Mouse (Mus musculus): ENCODE measurements around the gene Liph. TPM values are rescaled to one million over a fixed set of nuclear protein-coding genes. Genes with fewer than 3 reads are reported as not detected.
"Not testable (repeated sequence)": the region's sequence is repeated elsewhere in the genome, so short reads cannot be mapped to it uniquely, and the experiment has no call there.

Gene Liph
- under 1 TPM in 1 of 2 experiments, not detected in 1; 0.12 TPM for total RNA-seq (2021)

- DNase-seq, result peak; percentile 8 to 25
Observed at GRCm38 (mm10) chr16:21995304-21995703, at the start of gene Liph. TSS of gene Liph (minus strand) at chr16:21995663.

GRCm38 (mm10) chr16:22043830-22044229, 48.4 kb upstream of the Liph start:
- DNase-seq, result no peak
- intact Hi-C loops (cut with DNase I), result no loop called here

More at GRCm38 (mm10) chr16:21995304-21995703, at the start of gene Liph:
- intact Hi-C loops (cut with DNase I), result no loop called here

DNA sequence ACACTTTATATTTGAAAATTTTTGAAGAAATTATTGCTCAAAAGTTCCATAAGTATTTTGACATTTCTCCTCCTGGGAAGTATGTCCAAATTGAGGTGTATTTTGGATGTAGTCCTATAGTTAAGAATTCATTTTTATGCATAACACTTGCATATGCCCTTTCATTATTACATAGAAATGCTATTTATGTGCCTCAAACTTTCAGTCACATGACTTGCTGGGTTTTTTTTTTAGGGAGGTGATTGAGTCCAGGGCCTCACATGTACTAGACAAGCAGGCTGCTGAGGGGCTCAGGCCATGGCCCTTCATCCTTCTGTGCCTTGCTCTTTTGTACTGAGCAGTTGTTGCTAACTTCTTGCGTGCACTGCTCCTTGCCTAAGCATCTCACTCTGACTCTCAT, 44.5 kb upstream of the Liph start:
- intact Hi-C loops (cut with DNase I), result no loop called here

DNA sequence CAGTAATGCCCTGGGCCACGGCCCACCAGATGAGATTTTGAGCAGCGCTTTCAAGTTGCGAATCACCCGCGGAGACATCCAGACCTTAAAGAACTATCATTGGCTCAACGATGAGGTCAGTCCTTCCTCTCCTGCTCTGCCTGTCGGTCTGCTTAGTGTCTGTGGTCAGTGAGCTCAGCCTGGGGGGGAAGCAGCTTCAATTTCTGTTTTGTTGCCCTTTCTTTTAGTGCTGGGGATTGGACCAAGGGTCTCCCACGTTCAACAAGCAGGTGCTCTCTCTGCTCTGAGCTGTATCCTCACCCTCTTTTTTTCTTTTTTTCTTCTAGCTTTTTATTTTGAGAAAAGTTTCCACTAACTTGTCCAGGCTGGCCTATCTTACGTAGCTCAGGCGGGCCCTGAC, 43.1 kb upstream of the Liph start:
- intact Hi-C loops (cut with DNase I), result no loop called here
- DNase-seq, result no peak

More for the DNA sequence above, 44.5 kb upstream of the Liph start:
- no peak for DNase-seq

DNA sequence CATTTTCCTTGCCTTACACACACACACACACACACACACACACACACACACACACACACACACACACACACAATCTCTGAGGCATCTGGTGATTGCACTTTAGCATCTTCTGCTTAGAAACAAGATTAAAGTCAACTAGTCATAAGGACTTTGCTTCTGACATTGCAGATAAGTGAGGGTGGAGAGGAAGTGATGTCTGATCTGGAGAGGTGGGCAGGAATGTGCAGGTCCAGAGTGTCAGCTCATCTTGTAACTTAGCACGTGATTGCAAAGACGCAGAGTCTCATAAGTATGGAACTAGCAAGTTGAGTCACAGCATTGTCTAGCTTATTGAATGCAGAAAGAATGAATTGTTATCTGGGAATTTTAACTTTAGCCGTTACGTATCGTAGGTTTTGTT, 32.0 kb upstream of the Liph start:
- intact Hi-C loops (cut with DNase I), result no loop called here
- no peak for DNase-seq

DNA sequence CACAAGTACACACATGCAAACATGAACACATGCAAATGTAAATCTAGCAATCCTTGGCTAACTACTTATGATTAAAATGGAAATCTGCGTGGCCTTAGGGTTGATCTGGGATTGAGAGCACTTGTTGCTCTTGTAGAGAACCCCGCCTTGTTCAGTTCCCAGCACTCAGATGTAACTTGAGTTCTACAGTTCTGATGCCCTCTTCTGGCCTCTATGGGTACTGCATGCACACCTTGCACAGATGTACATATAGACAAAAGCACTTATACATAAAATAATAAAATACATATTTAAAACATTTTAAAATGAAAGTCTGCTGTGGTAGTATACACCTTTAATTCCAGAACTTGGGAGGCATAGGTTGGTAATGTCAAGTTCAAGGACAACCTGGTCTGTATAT, 26.7 kb upstream of the Liph start:
- peak in 1 of 2 experiments; percentile 14 for DNase-seq
- intact Hi-C loops (cut with DNase I), result loop anchor here (5.0 kb wide), 1 partner anchor 185 kb away; no protein-coding TSS in a partner anchor

- intact Hi-C loops (cut with DNase I), result no loop called here
- no peak for DNase-seq
Observed at GRCm38 (mm10) chr16:22015569-22015968, 20.1 kb upstream of the Liph start.

GRCm38 (mm10) chr16:22009596-22009995, 14.1 kb upstream of the Liph start:
- intact Hi-C loops (cut with DNase I), result loop anchor here (5.0 kb wide), 1 partner anchor 62 kb away; the partner anchor contains the start of gene Tmem41a
- no peak for DNase-seq

DNA sequence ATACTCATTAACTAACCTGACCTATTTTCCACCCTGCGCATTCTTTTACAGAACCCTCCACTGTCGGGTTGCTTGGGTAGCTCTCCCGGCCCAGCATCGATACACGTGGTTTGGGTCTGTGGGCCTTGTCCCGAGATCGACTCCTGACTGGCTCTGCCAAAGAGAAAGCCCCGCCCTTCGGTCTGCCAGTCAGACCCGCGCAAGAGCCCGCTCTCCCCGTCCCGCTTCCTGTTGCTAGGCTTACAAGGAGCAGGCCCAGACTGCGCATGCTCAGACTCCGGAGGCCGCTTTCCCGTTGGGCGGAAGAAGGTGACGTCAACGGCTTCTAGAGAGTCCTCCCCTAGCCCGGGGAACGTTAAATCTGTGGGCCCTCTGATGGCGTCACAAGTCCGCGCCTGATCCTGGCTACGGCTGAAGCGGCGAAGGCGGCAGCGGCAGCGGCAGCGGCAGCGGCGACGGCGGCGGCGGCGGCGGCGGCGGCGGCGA, 13.7 kb upstream of the Liph start, which contains the start of gene Senp2:
Gene Senp2 (plus strand): TSS at position 386 of the 486 bp plus-strand sequence.
- peak; percentile 100 for DNase-seq
- intact Hi-C loops (cut with DNase I), result loop anchor here (5.0 kb wide), 1 partner anchor 62 kb away; the partner anchor contains the start of gene Tmem41a

GRCm38 (mm10) chr16:22001606-22002005, 6.1 kb upstream of the Liph start:
- DNase-seq, result no peak
- intact Hi-C loops (cut with DNase I), result no loop called here

- DNase-seq, result no peak
- intact Hi-C loops (cut with DNase I), result no loop called here
Observed at GRCm38 (mm10) chr16:22001172-22001571, 5.7 kb upstream of the Liph start.

DNA sequence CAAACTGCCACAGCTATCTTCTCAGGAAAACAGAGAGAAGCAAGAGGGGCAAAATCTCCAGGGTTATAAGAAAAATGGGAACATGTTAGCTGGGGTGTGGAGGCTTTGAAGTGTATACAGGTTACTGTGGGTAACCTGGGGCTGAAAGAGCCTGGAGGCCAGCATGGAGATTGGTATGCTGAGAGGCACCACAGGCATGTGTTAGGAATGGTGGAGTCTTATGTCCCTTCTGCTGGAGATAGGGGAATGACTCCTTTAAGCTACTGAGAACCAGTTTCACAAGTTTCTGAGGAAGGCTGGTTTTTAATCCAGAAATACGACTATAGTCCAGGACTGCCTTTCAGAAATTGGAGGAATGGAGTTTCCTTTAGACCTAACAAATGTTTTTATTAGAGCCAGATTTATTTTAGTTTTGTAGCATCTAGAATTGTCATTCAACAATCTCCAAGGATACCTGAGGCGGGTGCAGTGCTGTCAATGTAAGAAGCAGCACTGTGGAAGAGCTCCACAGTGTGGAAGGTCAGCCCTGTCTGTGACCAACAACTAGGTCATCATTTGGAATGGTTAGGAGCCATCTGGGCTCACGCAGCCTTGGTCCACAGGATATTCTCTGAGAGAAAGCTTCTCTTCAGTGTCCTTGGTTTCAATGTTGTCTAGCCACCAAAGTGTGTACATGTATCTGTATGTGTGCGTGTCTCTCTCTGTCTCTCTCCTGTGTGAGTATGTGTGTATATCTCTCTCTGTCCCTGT, 4.7 kb upstream of the Liph start:
- intact Hi-C loops (cut with DNase I), result no loop called here

DNA sequence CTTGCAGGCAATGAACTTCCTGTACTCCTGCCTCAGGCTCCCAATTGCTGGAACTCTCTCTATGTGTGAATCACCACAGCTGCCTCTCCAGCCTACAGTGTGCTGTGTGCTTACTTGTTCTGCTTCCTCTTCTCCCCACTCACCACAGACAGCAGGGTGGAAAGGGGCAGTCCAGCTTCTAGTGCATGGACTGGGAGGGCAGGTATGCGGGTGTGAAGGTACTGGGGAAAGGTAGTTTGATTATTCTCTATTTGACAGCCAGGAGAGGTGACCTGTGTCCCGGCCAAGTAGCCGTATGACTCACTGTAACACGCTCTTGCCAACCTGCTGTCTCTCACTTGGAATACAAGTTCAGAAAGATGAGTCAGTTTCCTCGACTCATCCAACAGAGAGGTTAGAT, 2.6 kb upstream of the Liph start:
- peak; percentile 6 to 10 for DNase-seq

More for the DNA sequence above, 4.7 kb upstream of the Liph start:
- DNase-seq, result no peak

DNA sequence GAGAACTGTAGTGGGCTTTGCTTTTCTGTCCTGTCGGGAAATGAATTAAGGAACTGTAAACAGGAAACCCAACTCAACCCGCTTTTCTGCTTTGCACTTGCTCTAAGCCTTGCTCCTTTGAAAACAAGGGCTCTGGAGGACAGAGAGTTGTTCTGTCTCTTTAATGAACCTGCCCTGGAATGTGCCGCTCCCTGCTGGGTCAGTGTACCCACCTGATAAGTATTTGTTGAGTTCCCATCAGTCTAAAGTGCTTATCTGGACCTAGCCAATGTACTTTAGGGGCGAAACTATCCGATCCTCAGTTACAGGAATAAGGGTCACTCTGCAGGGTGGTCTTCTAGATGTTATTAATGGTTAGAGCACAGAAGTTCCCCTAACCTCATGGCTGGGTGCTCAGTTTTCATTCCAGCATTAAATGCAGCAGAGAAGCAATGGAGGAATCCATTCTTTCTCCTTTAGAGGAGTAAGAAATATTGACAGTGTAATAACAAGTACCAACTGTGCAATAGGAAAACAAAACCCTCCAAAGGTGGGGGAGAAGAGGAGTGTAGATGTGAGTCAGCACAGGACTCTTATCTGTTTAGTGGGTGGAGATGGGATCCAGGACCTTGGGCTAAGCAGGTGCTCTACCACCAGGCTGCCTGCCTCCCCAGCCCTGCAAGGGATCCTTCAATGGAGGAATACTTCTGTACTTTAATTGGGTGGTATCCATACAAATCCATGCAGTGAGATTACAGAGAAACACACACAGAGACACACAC, 1.6 kb upstream of the Liph start:
- DNase-seq, result peak in 1 of 2 experiments; percentile 1
- intact Hi-C loops (cut with DNase I), result no loop called here

More for the DNA sequence above, 2.6 kb upstream of the Liph start:
- intact Hi-C loops (cut with DNase I), result no loop called here

DNA sequence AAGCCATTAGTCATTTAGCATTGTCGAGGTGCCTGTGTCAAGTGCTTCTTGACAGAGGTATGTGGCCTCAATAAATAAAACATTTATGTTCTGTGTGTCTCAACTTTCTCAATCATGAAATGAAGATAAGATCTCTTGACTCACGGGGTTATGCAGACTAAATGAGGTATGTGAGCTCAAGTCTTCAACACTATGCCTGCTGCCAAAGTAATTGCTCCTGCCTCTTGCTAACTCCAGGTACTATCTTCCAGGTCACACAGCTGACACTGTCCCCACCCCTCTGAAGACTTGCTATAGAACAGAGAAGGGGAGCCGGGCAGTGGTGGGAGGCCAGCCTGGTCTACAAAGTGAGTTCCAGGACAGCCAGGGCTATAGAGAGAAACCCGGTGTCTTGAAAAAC, 939 bp upstream of the Liph start:
- intact Hi-C loops (cut with DNase I), result no loop called here
- no peak for DNase-seq

- DNase-seq, result no peak
- intact Hi-C loops (cut with DNase I), result no loop called here
Observed at GRCm38 (mm10) chr16:21991774-21992173, 3.7 kb downstream of the Liph start.

- DNase-seq; intact Hi-C loops (cut with DNase I): not testable (repeated sequence)
Observed at GRCm38 (mm10) chr16:21990893-21991292, 4.6 kb downstream of the Liph start.

- intact Hi-C loops (cut with DNase I), result no loop called here
Observed at GRCm38 (mm10) chr16:21987956-21988355, 7.5 kb downstream of the Liph start.

DNA sequence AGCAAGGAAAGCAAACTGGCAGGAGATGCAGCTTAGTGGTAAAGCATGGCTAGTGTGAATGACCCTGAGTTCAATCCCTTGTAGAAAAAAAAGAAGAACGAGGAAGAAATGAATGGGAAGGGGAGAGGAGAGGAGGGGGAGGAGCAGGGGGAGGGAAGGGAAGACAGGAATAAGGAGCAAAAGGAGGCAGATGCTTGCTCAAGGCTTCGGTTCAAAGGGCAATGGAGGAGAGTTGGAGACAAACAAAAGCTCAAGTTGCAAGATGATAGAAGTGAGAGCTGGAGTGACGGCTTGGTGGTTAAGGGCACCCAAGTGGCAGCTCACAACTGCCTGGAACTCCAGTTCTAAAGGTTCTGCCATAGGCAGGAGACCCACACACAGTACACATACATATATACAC, 9.3 kb downstream of the Liph start:
- DNase-seq, result no peak
- intact Hi-C loops (cut with DNase I), result no loop called here

More at GRCm38 (mm10) chr16:21987956-21988355, 7.5 kb downstream of the Liph start:
- no peak for DNase-seq

- no peak for DNase-seq
- intact Hi-C loops (cut with DNase I), result no loop called here
Observed at GRCm38 (mm10) chr16:21984091-21984490, 11.4 kb downstream of the Liph start.

- intact Hi-C loops (cut with DNase I), result no loop called here
Observed at GRCm38 (mm10) chr16:21983581-21983980, 11.9 kb downstream of the Liph start.

More at GRCm38 (mm10) chr16:21983581-21983980, 11.9 kb downstream of the Liph start:
- DNase-seq, result no peak
